Mouse (Mus musculus) liver, postnatal 0 days (tissue): Measurements from ENCODE around the gene Zfp12. TPM values are rescaled to one million over a fixed set of nuclear protein-coding genes. Genes with fewer than 3 reads are reported as not detected.
A peak's percentile ranks its signal among the peaks of the same experiment; 100 is the strongest.

Source experiments
- ATAC-seq: fragments of 200-750 bp; cut with Nextera tagmentation; 2 replicates; pipeline ENCODE4 v1.8.0; 2017; ENCODE audit warnings: mild to moderate bottlenecking, moderate library complexity
- DNase-seq: peaks from one replicate; pipeline ENCODE4 v3.0.0-alpha.2; 2016
- H3K27ac ChIP-seq: fragments of 300-500 bp; sonication (generic); 2 replicates; pipeline ENCODE4 v1.5.1; 2014; ENCODE audit warnings: antibody characterized with exemption, moderate library complexity, mild to moderate bottlenecking, low read depth
- H3K27me3 ChIP-seq: fragments of 300-500 bp; sonication (generic); 2 replicates; pipeline ENCODE4 v1.6.1; 2014; ENCODE audit warnings: low read length, control low read depth, mixed read lengths; ENCODE audit not compliant: insufficient read depth
- H3K36me3 ChIP-seq: fragments of 300-500 bp; sonication (generic); replicated peaks from 2 replicates; pipeline ENCODE4 v1.6.1; 2014; ENCODE audit warnings: mild to moderate bottlenecking, control low read depth, low read length, moderate library complexity, mixed read lengths; ENCODE audit not compliant: insufficient read depth
- H3K4me1 ChIP-seq: fragments of 300-500 bp; sonication (generic); 2 replicates; pipeline ENCODE4 v1.6.1; 2014; ENCODE audit warnings: antibody characterized with exemption, mild to moderate bottlenecking, control low read depth; ENCODE audit not compliant: insufficient read depth
- H3K4me2 ChIP-seq: fragments of 300-500 bp; sonication (generic); 2 replicates; pipeline ENCODE4 v1.6.1; 2014; ENCODE audit warnings: low read depth, mild to moderate bottlenecking, low read length, moderate library complexity, mixed read lengths
- H3K4me3 ChIP-seq: fragments of 300-500 bp; sonication (generic); 2 replicates; pipeline ENCODE4 v1.5.1; 2014; ENCODE audit warnings: low read depth, low read length
- H3K9ac ChIP-seq: fragments of 300-500 bp; sonication (generic); replicated peaks from 2 replicates; pipeline ENCODE4 v1.6.1; 2014; ENCODE audit warnings: mild to moderate bottlenecking, moderate library complexity
- H3K9me3 ChIP-seq: fragments of 300-500 bp; sonication (generic); 2 replicates; pipeline ENCODE4 v1.6.1; 2016; ENCODE audit warnings: mild to moderate bottlenecking, control low read depth, low read length, mixed read lengths
- CTCF ChIP-seq: sonication (generic); IDR thresholded peaks from 2 replicates; pipeline ENCODE4 v1.5.1; 2016; ENCODE audit warnings: antibody characterized with exemption, low read depth
- EP300 ChIP-seq: IDR thresholded peaks from 2 replicates; pipeline ENCODE4 v1.6.1; 2016; ENCODE audit warnings: antibody characterized with exemption, low read depth, mild to moderate bottlenecking
- WGBS: fragments of 180-500 bp; shearing (Covaris S2); extraction: QIAGEN DNeasy Blood & Tissue Kit; methylation state at CpG from one replicate; pipeline ENCODE4 v1.1.7; 2014; ENCODE audit not compliant: insufficient replicate concordance; 5-methylcytosine and 5-hydroxymethylcytosine counted together
- polyA plus RNA-seq: library from polyadenylated mRNA; unstranded; fragments of >200 nt; fragmentation: Nextera tagmentation; extraction: Ambion mirVana; gene quantifications from 2 replicates; pipeline ENCODE4 v1.2.1, GENCODE M21; 2015

The Zfp12 gene
- polyA plus RNA-seq, 1 experiment from 2014 or later: 1.4 TPM

- H3K9me3 ChIP-seq: peaks cover 1% of the 10 kb centered on the region; the same call in 1 of the 2 replicates
- no peak for ATAC-seq
- TF ChIP-seq CTCF: no peak
- no peak for TF ChIP-seq EP300
- no peak overlapping the region for H3K4me2 ChIP-seq
- H3K27me3 ChIP-seq: no peaks in the 10 kb centered on the region
- H3K4me3 ChIP-seq: no peak overlapping the region
- H3K36me3 ChIP-seq: no peaks in the 10 kb centered on the region
- DNase-seq: no peak
- no peaks in the 10 kb centered on the region for H3K4me1 ChIP-seq
- no peak overlapping the region for H3K9ac ChIP-seq
- 63% methylated on average over 2 of the region's 2 CpGs for WGBS
- no peak overlapping the region for H3K27ac ChIP-seq
These were observed 21.1 kb upstream of the Zfp12 start for GRCm38 (mm10) chr5:143213832-143214231.

GRCm38 (mm10) chr5:143220996-143221395 is 14.0 kb upstream of the Zfp12 start:
- Histone ChIP-seq H3K36me3 (no peaks in the 10 kb centered on the region), H3K4me2 (no peak overlapping the region), H3K27me3 (no peaks in the 10 kb centered on the region), H3K4me3 (no peak overlapping the region), H3K4me1 (no peaks in the 10 kb centered on the region), H3K9ac (no peak overlapping the region), H3K27ac (no peak overlapping the region), H3K9me3 (no peaks in the 10 kb centered on the region)
- TF ChIP-seq EP300: no peak
- TF ChIP-seq CTCF: no peak
- ATAC-seq: no peak
- WGBS: 68% methylated on average over 5 of the region's 5 CpGs
- no peak for DNase-seq

- DNase-seq: no peak
- no peaks in the 10 kb centered on the region for H3K36me3 ChIP-seq
- no peaks in the 10 kb centered on the region for H3K4me1 ChIP-seq
- no peak overlapping the region for H3K9ac ChIP-seq
- H3K4me2 ChIP-seq: no peak overlapping the region
- no peaks in the 10 kb centered on the region for H3K27me3 ChIP-seq
- no peak overlapping the region for H3K27ac ChIP-seq
- H3K4me3 ChIP-seq: no peak overlapping the region
- no peaks in the 10 kb centered on the region for H3K9me3 ChIP-seq
- 63% methylated on average over 1 of the region's 1 CpGs for WGBS
- no peak for ATAC-seq
- TF ChIP-seq CTCF (no peak), EP300 (no peak)
These were observed 12.7 kb upstream of the Zfp12 start for GRCm38 (mm10) chr5:143222287-143222686.

GRCm38 (mm10) chr5:143226790-143227189 is 8.2 kb upstream of the Zfp12 start, which contains the start of gene Spdye4a:
Gene Spdye4a, minus strand, starts transcription at chr5:143226890.
- Histone ChIP-seq H3K9me3 (no peaks in the 10 kb centered on the region), H3K27ac (no peak within 1 kb of the TSS), H3K4me3 (no peak within 1 kb of the TSS), H3K9ac (no peak within 1 kb of the TSS), H3K36me3 (no peaks in the 10 kb centered on the region), H3K4me2 (no peak within 1 kb of the TSS), H3K27me3 (no peaks in the 10 kb centered on the region), H3K4me1 (no peaks in the 10 kb centered on the region)
- DNase-seq (no peak), ATAC-seq (no peak)
- WGBS: 81% methylated on average over 3 of the region's 3 CpGs
- TF ChIP-seq EP300: no peak
- TF ChIP-seq CTCF: no peak

- Histone ChIP-seq H3K27me3 (no peaks in the 10 kb centered on the region), H3K4me1 (0 out of 2 replicates have a peak, but pooled peaks cover 7% of the 10 kb centered on the region), H3K9ac (0 out of 2 replicates have a peak overlapping the region, but pooled peaks have one; percentile 80), H3K4me3 (peak overlapping the region; percentile 87), H3K9me3 (no peaks in the 10 kb centered on the region), H3K4me2 (peak overlapping the region; percentile 93), H3K36me3 (peaks cover 11% of the 10 kb centered on the region), H3K27ac (no peak overlapping the region)
- ATAC-seq (no peak), DNase-seq (no peak)
- no peak for TF ChIP-seq EP300
- TF ChIP-seq CTCF: no peak
- 42% methylated on average over 9 of the region's 9 CpGs for WGBS
These were observed 1.1 kb downstream of the Zfp12 start for GRCm38 (mm10) chr5:143236036-143236435.

- no peak overlapping the region for H3K9ac ChIP-seq
- ATAC-seq (no peak), DNase-seq (no peak)
- H3K27ac ChIP-seq: no peak overlapping the region
- no peak overlapping the region for H3K4me3 ChIP-seq
- H3K4me2 ChIP-seq: no peak overlapping the region
- WGBS: 92% methylated on average over 26 of the region's 26 CpGs
- no peaks in the 10 kb centered on the region for H3K9me3 ChIP-seq
- peaks cover 57% of the 10 kb centered on the region for H3K36me3 ChIP-seq
- no peaks in the 10 kb centered on the region for H3K4me1 ChIP-seq
- TF ChIP-seq CTCF (no peak), EP300 (no peak)
- H3K27me3 ChIP-seq: no peaks in the 10 kb centered on the region
These were observed 10.0 kb downstream of the Zfp12 start for GRCm38 (mm10) chr5:143244926-143245325.

GRCm38 (mm10) chr5:143252039-143252438 is 17.1 kb downstream of the Zfp12 start:
- no peak for DNase-seq
- no peak overlapping the region for H3K9ac ChIP-seq
- H3K4me3 ChIP-seq: no peak overlapping the region
- H3K36me3 ChIP-seq: peaks cover 8% of the 10 kb centered on the region; the same call in 1 of the 2 replicates
- H3K27me3 ChIP-seq: peaks cover 56% of the 10 kb centered on the region
- ATAC-seq: no peak
- H3K9me3 ChIP-seq: no peaks in the 10 kb centered on the region
- H3K4me1 ChIP-seq: peaks cover 8% of the 10 kb centered on the region
- no peak overlapping the region for H3K4me2 ChIP-seq
- H3K27ac ChIP-seq: no peak overlapping the region
- TF ChIP-seq CTCF (no peak), EP300 (no peak)
- WGBS: 50% methylated on average over 6 of the region's 6 CpGs
